Mouse (Mus musculus): ENCODE measurements around the gene Copb2. TPM values are rescaled to one million over a fixed set of nuclear protein-coding genes. Genes with fewer than 3 reads are reported as not detected.

Gene Copb2
- polyA plus RNA-seq, 1 experiment from 2014 or later, result 119 TPM

DNA sequence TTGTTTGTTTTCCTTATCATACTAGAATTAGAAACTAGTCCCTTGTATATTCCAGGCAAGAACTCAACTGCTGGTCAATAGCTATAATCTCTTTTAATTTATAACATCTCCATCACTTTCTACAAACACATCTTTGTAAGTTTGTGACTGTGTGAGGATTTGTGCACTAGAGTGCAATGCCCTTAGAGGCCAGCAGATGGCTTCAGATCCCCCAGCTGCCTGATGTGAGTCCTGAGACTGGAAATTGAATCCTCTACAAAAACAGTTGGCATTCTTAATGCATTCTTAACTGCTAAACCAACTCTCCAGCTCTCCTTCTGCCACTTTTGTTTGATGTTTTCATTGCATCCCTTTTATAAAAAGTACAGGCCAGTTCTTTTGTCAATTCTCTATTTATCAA is 27.8 kb upstream of the Copb2 start:
- no peak overlapping the region for H3K4me2 ChIP-seq (ENCODE audit: low read length)
- peaks cover 3% of the 10 kb centered on the region; the same call in 1 of the 2 replicates for H3K4me1 ChIP-seq (ENCODE audit: control insufficient read depth, insufficient read depth, low read length)
- ATAC-seq, result no peak
- H3K36me3 ChIP-seq (ENCODE audit: control insufficient read depth, insufficient read depth, low read length), result no peaks in the 10 kb centered on the region
- no peak overlapping the region for H3K9ac ChIP-seq (ENCODE audit: low read depth, low read length)
- H3K27ac ChIP-seq (ENCODE audit: low read length), result no peak overlapping the region
- no peaks in the 10 kb centered on the region for H3K27me3 ChIP-seq (ENCODE audit: control insufficient read depth, insufficient read depth, low read depth, low read length)
- no peak overlapping the region for H3K4me3 ChIP-seq (ENCODE audit: low read depth, low read length)
- no peaks in the 10 kb centered on the region for H3K9me3 ChIP-seq (replicated peaks; ENCODE audit: control insufficient read depth, low read length, poor library complexity, severe bottlenecking)

GRCm38 (mm10) chr9:98538017-98538712 is 25.4 kb upstream of the Copb2 start:
- Histone ChIP-seq H3K4me3 (ENCODE audit: low read depth, low read length) (no peak overlapping the region), H3K9me3 (replicated peaks; ENCODE audit: control insufficient read depth, low read length, poor library complexity, severe bottlenecking) (no peaks in the 10 kb centered on the region), H3K4me1 (ENCODE audit: control insufficient read depth, insufficient read depth, low read length) (peaks cover 3% of the 10 kb centered on the region; the same call in 1 of the 2 replicates), H3K9ac (ENCODE audit: low read depth, low read length) (no peak overlapping the region), H3K27me3 (ENCODE audit: control insufficient read depth, insufficient read depth, low read depth, low read length) (no peaks in the 10 kb centered on the region), H3K36me3 (ENCODE audit: control insufficient read depth, insufficient read depth, low read length) (no peaks in the 10 kb centered on the region), H3K27ac (ENCODE audit: low read length) (no peak overlapping the region), H3K4me2 (ENCODE audit: low read length) (peak overlapping the region; percentile 40)
- WGBS, result 46% methylated on average over 13 of the region's 13 CpGs
- peak; percentile 75 for ATAC-seq

DNA sequence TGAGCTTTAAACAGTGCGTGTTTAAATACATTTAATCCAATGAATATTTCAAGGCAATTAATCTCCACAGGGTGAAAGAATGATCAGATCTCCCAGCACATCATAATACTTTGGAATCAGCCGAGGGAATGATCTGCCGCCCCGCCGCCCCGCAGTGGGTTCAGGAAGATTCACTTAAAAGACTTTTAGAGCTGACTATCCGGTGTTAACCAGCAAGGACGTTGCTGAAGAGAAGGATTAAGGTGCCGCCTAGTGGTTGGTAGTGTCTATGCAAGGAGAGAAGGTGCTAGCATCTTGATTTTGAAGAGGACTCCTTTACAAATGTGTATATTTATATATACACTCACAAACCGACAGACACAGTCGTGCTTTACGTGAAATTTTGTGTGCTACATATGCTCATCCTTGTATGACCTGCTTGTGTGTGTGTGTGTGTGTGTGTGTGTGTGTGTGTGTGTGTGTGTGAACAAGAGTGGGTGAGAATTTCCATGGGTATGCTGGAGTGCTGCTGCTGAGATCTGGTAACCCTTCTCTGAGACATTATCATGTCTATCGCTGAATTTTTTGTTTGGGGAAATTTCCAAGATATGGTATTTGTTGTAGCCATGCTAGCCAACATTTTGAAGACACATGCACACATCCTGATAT is 24.7 kb upstream of the Copb2 start:
- no peak overlapping the region for H3K9ac ChIP-seq (ENCODE audit: low read depth, low read length)
- WGBS, result 2% methylated on average over 13 of the region's 13 CpGs

GRCm38 (mm10) chr9:98544042-98544441 is 19.5 kb upstream of the Copb2 start:
- no peaks in the 10 kb centered on the region for H3K27me3 ChIP-seq (ENCODE audit: control insufficient read depth, insufficient read depth, low read depth, low read length)
- no peaks in the 10 kb centered on the region for H3K9me3 ChIP-seq (replicated peaks; ENCODE audit: control insufficient read depth, low read length, poor library complexity, severe bottlenecking)
- no peaks in the 10 kb centered on the region for H3K4me1 ChIP-seq (ENCODE audit: control insufficient read depth, insufficient read depth, low read length)
- no peak overlapping the region for H3K4me3 ChIP-seq (ENCODE audit: low read depth, low read length)
- no peak overlapping the region for H3K9ac ChIP-seq (ENCODE audit: low read depth, low read length)
- H3K27ac ChIP-seq (ENCODE audit: low read length), result no peak overlapping the region
- no peak overlapping the region for H3K4me2 ChIP-seq (ENCODE audit: low read length)
- 89% methylated on average over 3 of the region's 3 CpGs for WGBS
- no peak for ATAC-seq
- no peaks in the 10 kb centered on the region for H3K36me3 ChIP-seq (ENCODE audit: control insufficient read depth, insufficient read depth, low read length)

More for the DNA sequence above, 24.7 kb upstream of the Copb2 start:
- H3K9me3 ChIP-seq (replicated peaks; ENCODE audit: control insufficient read depth, low read length, poor library complexity, severe bottlenecking), result no peaks in the 10 kb centered on the region
- no peaks in the 10 kb centered on the region for H3K36me3 ChIP-seq (ENCODE audit: control insufficient read depth, insufficient read depth, low read length)
- peak; percentile 80 for ATAC-seq
- H3K4me3 ChIP-seq (ENCODE audit: low read depth, low read length), result no peak overlapping the region
- no peak overlapping the region for H3K27ac ChIP-seq (ENCODE audit: low read length)
- H3K4me1 ChIP-seq (ENCODE audit: control insufficient read depth, insufficient read depth, low read length), result peaks cover 3% of the 10 kb centered on the region; the same call in 1 of the 2 replicates
- no peaks in the 10 kb centered on the region for H3K27me3 ChIP-seq (ENCODE audit: control insufficient read depth, insufficient read depth, low read depth, low read length)
- H3K4me2 ChIP-seq (ENCODE audit: low read length), result peak overlapping the region; percentile 40

- no peaks in the 10 kb centered on the region for H3K27me3 ChIP-seq (ENCODE audit: control insufficient read depth, insufficient read depth, low read depth, low read length)
- 95% methylated on average over 4 of the region's 4 CpGs for WGBS
Observed at GRCm38 (mm10) chr9:98583852-98584251, 20.3 kb downstream of the Copb2 start.

DNA sequence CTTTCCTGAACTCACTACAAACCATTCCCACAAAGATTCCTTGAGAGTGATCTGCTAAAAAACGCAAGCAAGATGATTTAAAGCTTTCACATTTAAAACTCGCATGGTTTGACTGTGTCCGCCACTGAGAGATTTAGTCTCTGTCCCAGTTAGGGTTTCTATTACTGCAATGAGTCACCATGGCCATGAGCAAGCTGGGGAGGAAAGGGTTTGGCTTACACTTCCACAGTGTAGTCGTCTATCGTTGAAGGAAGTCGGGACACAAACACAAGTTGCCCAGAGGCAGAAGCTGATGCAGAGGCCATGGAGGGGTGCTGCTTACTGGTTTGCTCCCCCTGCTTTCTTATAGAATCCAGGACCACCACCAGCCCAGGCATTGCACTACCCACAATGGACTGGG is 36.6 kb downstream of the Copb2 start:
- Histone ChIP-seq H3K27me3 (ENCODE audit: control insufficient read depth, insufficient read depth, low read depth, low read length) (no peaks in the 10 kb centered on the region), H3K27ac (ENCODE audit: low read length) (no peak overlapping the region), H3K36me3 (ENCODE audit: control insufficient read depth, insufficient read depth, low read length) (0 out of 2 replicates have a peak, but pooled peaks cover 4% of the 10 kb centered on the region), H3K4me1 (ENCODE audit: control insufficient read depth, insufficient read depth, low read length) (peaks cover 18% of the 10 kb centered on the region), H3K9ac (ENCODE audit: low read depth, low read length) (no peak overlapping the region), H3K4me3 (ENCODE audit: low read depth, low read length) (no peak overlapping the region), H3K4me2 (ENCODE audit: low read length) (peak overlapping the region; percentile 98; the same call in 1 of the 2 replicates), H3K9me3 (replicated peaks; ENCODE audit: control insufficient read depth, low read length, poor library complexity, severe bottlenecking) (no peaks in the 10 kb centered on the region)
- ATAC-seq, result no peak
- 89% methylated on average over 6 of the region's 6 CpGs for WGBS

More at GRCm38 (mm10) chr9:98583852-98584251, 20.3 kb downstream of the Copb2 start:
- no peaks in the 10 kb centered on the region for H3K9me3 ChIP-seq (replicated peaks; ENCODE audit: control insufficient read depth, low read length, poor library complexity, severe bottlenecking)
- no peak overlapping the region for H3K9ac ChIP-seq (ENCODE audit: low read depth, low read length)
- no peak for ATAC-seq
- H3K27ac ChIP-seq (ENCODE audit: low read length), result no peak overlapping the region
- H3K4me1 ChIP-seq (ENCODE audit: control insufficient read depth, insufficient read depth, low read length), result no peaks in the 10 kb centered on the region
- no peak overlapping the region for H3K4me3 ChIP-seq (ENCODE audit: low read depth, low read length)
- peaks cover 65% of the 10 kb centered on the region for H3K36me3 ChIP-seq (ENCODE audit: control insufficient read depth, insufficient read depth, low read length)
- H3K4me2 ChIP-seq (ENCODE audit: low read length), result no peak overlapping the region

GRCm38 (mm10) chr9:98601156-98601836 is 37.8 kb downstream of the Copb2 start, which contains the start of gene Mrps22:
Mrps22 (minus strand) TSS chr9:98601660.
- H3K9me3 ChIP-seq (replicated peaks; ENCODE audit: control insufficient read depth, low read length, poor library complexity, severe bottlenecking), result no peaks in the 10 kb centered on the region
- 0 out of 2 replicates have a peak, but pooled peaks cover 4% of the 10 kb centered on the region for H3K36me3 ChIP-seq (ENCODE audit: control insufficient read depth, insufficient read depth, low read length)
- H3K27ac ChIP-seq (ENCODE audit: low read length), result peak within 1 kb of the TSS; percentile 57; the same call in 1 of the 2 replicates
- H3K9ac ChIP-seq (ENCODE audit: low read depth, low read length), result peak within 1 kb of the TSS; percentile 79
- peak; percentile 95 for ATAC-seq
- under 1% methylated on average over 44 of the region's 44 CpGs for WGBS
- peak within 1 kb of the TSS; percentile 98 for H3K4me2 ChIP-seq (ENCODE audit: low read length)
- peak within 1 kb of the TSS; percentile 96 for H3K4me3 ChIP-seq (ENCODE audit: low read depth, low read length)
- H3K27me3 ChIP-seq (ENCODE audit: control insufficient read depth, insufficient read depth, low read depth, low read length), result no peaks in the 10 kb centered on the region
- peaks cover 18% of the 10 kb centered on the region for H3K4me1 ChIP-seq (ENCODE audit: control insufficient read depth, insufficient read depth, low read length)

GRCm38 (mm10) chr9:98601837-98602359 is 38.4 kb downstream of the Copb2 start:
- Histone ChIP-seq H3K9me3 (replicated peaks; ENCODE audit: control insufficient read depth, low read length, poor library complexity, severe bottlenecking) (no peaks in the 10 kb centered on the region), H3K4me1 (ENCODE audit: control insufficient read depth, insufficient read depth, low read length) (peaks cover 18% of the 10 kb centered on the region), H3K4me3 (ENCODE audit: low read depth, low read length) (peak overlapping the region; percentile 96), H3K27ac (ENCODE audit: low read length) (no peak overlapping the region), H3K4me2 (ENCODE audit: low read length) (peak overlapping the region; percentile 78), H3K36me3 (ENCODE audit: control insufficient read depth, insufficient read depth, low read length) (0 out of 2 replicates have a peak, but pooled peaks cover 4% of the 10 kb centered on the region), H3K9ac (ENCODE audit: low read depth, low read length) (peak overlapping the region; percentile 79; the same call in 1 of the 2 replicates), H3K27me3 (ENCODE audit: control insufficient read depth, insufficient read depth, low read depth, low read length) (no peaks in the 10 kb centered on the region)
- peak; percentile 43; the same call in 1 of the 2 replicates for ATAC-seq
- 56% methylated on average over 11 of the region's 11 CpGs for WGBS

All from midbrain, embryonic 16.5 days (tissue).